Mouse (Mus musculus) embryo, embryonic 10 days (tissue): ENCODE measurements at regions not wholly inside any gene's neighbourhood (a gene's known extent, or its start where the extent isn't known, plus 50 kb on each side); places are given as distances from the start of the nearest gene placed in this dataset.

Experiments used
- DNase-seq: peaks from one replicate; pipeline ENCODE4 v3.0.0-alpha.2; 2015; ENCODE audit warnings: low spot score

DNA sequence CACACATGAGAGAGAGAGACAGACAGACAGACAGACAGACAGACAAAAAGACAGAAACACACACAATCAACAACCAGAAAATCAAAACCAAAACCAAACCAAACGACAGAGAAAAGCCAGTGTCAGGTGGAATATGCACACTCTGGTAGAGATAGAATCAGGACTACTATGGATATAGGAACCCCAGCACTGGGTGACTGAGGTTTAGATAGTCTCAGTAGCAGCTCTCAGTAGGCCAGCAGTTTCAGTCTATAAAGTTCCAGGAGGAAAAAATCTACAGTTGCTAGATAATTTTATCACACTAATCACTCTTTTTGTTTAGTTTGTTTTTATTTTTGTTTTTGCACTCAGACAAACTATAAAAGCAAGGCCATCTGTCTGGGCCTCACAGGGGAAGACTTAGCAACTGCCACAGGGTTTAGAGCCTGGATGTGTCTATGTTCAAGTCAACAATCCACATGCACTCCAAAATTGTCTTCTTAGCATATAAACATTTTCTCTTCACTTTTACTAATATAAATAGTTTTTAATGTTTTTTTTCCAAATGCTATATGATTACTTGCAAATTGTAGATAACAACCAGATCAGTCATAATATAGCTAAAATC, 718.2 kb downstream of the Trim52 start:
- DNase-seq, result no peak

DNA sequence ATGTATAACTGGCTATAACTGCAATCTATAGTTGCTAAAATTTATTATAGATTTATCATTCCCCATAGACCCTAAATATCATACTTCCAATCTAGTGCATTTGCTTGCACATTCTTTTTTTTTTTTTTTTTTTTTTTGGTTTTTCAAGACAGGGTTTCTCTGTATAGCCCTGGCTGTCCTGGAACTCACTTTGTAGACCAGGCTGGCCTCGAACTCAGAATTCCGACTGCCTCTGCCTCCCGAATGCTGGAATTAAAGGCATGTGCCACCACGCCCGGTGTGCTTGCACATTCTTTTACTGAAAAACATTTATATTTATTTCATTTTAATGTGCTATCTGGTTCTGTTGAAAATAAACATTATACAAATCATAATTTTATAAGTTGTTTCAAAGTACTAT, 729.7 kb downstream of the Trim52 start:
- DNase-seq, result no peak

DNA sequence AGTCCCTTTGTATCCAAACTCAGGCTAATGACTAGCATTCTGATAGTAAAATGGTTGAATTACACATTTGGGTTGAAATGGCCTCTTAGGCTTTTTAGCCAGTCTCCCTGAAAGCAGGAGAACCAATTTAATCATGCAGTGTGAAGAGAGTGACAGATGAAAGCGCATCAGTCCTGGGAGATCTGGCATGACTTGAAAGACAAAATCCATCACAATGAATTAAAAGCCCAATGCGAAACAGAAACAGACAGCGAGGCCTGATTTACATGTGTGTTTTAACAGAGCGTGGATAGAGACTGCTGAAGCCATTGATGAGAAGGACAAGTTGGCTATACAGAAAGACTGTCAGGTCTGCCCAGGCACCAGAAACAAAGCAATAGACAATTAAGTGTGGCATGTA, 730.2 kb downstream of the Trim52 start:
- DNase-seq, result peak; percentile 23
